Mouse (Mus musculus) megakaryocyte-erythroid progenitor cell, adult 5-6 weeks (primary cell): Measurements from ENCODE around the gene Mctp1. TPM values are rescaled to one million over a fixed set of nuclear protein-coding genes. Genes with fewer than 3 reads are reported as not detected.

Experiments
- ATAC-seq: replicated peaks from 2 replicates; pipeline ENCODE4 v1.8.0; 2016; ENCODE audit warnings: mild to moderate bottlenecking, inconsistent platforms; ENCODE audit not compliant: severe bottlenecking, poor library complexity, low FRiP score, low TSS enrichment
- total RNA-seq, 2 experiments: library from RNA; stranded (forward) in 1 of 2; stranded (reverse) in 1 of 2; fragments of 200-1000, 215-1000 nt in 1 of 2; fragments of >200 nt in 1 of 2; fragmentation: Nextera tagmentation in 1 of 2; gene quantifications; 2 replicates each; pipeline ENCODE4 v1.2.3; 2014 to 2017

Gene Mctp1
- total RNA-seq, 2 experiments from 2014 or later: 2.5 to 6.4 TPM

GRCm38 (mm10) chr13:76802926-76803325 lies 418.6 kb downstream of the Mctp1 start:
- no peak for ATAC-seq

GRCm38 (mm10) chr13:76803799-76804198 lies 419.5 kb downstream of the Mctp1 start:
- no peak for ATAC-seq

GRCm38 (mm10) chr13:76808871-76809390 lies 424.6 kb downstream of the Mctp1 start:
- ATAC-seq: no peak

GRCm38 (mm10) chr13:76809802-76810201 lies 425.5 kb downstream of the Mctp1 start:
- no peak for ATAC-seq

- ATAC-seq: no peak
Measured at GRCm38 (mm10) chr13:76810496-76810939, 426.2 kb downstream of the Mctp1 start.

GRCm38 (mm10) chr13:76823083-76823482 lies 438.7 kb downstream of the Mctp1 start:
- ATAC-seq: no peak

- no peak for ATAC-seq
Measured at GRCm38 (mm10) chr13:76824932-76825694, 440.8 kb downstream of the Mctp1 start.

- ATAC-seq: no peak
Measured at GRCm38 (mm10) chr13:76827738-76828137, 443.4 kb downstream of the Mctp1 start.

GRCm38 (mm10) chr13:76838031-76838430 lies 453.7 kb downstream of the Mctp1 start:
- ATAC-seq: no peak

- no peak for ATAC-seq
Measured at GRCm38 (mm10) chr13:76840712-76841111, 456.4 kb downstream of the Mctp1 start.

GRCm38 (mm10) chr13:76844629-76845255 lies 460.4 kb downstream of the Mctp1 start:
- peak; percentile 77 for ATAC-seq

GRCm38 (mm10) chr13:76850412-76851054 lies 466.2 kb downstream of the Mctp1 start:
- no peak for ATAC-seq

- no peak for ATAC-seq
Measured at GRCm38 (mm10) chr13:76854306-76854705, 470.0 kb downstream of the Mctp1 start.

- no peak for ATAC-seq
Measured at GRCm38 (mm10) chr13:76855021-76855420, 470.7 kb downstream of the Mctp1 start.

- ATAC-seq: no peak
Measured at GRCm38 (mm10) chr13:76857024-76857423, 472.7 kb downstream of the Mctp1 start.

- peak; percentile 98 for ATAC-seq
Measured at GRCm38 (mm10) chr13:76858078-76858482, 473.7 kb downstream of the Mctp1 start.

GRCm38 (mm10) chr13:76870291-76870690 lies 486.0 kb downstream of the Mctp1 start:
- ATAC-seq: no peak

GRCm38 (mm10) chr13:76877887-76878763 lies 493.8 kb downstream of the Mctp1 start:
- ATAC-seq: no peak

GRCm38 (mm10) chr13:76879008-76879407 lies 494.7 kb downstream of the Mctp1 start:
- no peak for ATAC-seq
